Mouse (Mus musculus) spleen, adult 12 weeks (tissue): ENCODE measurements at regions not wholly inside any gene's neighbourhood (a gene's known extent, or its start where the extent isn't known, plus 50 kb on each side); places are given as distances from the start of the nearest gene placed in this dataset.

Experiments
- DNase-seq: peaks from one replicate; pipeline ENCODE4 v3.0.0; 2022; ENCODE audit warnings: low spot score

DNA sequence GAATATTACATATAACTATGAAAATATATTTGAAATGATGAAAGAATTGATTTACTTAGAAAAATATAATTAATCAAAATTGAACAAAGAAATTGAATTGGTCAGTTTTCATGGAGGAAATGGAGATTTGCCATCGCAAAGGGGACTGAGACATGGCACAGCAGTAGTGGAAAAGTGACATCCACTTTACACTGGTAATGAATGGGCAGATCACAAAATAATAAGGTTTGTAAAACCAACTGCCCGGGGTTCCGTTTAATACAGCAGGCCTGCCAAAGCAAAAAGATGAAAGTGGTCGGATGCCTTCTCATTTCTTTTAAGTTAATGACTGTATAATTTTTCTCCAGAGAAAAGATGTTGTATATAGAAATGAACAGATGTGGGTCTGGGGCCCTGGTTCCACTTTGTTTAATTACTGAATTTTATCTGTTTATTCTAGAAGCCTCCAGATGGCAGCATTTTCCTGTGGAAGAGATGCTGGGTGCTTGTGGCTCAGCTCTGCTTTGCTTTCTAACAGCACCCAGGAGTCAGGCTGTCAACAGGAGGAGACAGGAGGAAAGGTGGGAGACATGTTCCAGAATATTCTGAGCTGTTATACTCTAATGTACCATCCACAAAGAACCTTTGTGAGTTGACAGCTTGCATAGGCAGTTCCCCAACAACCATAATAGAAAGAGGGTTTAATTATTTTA is 75.6 kb upstream of the Fbxl17 start:
- no peak for DNase-seq

GRCm38 (mm10) chr17:63582870-63583269 is 83.1 kb upstream of the Fbxl17 start:
- no peak for DNase-seq

- no peak for DNase-seq
These were observed 107.4 kb upstream of the Fbxl17 start for GRCm38 (mm10) chr17:63607021-63607751.

- DNase-seq = no peak
These were observed 122.9 kb upstream of the Fbxl17 start for GRCm38 (mm10) chr17:63622726-63623125.

DNA sequence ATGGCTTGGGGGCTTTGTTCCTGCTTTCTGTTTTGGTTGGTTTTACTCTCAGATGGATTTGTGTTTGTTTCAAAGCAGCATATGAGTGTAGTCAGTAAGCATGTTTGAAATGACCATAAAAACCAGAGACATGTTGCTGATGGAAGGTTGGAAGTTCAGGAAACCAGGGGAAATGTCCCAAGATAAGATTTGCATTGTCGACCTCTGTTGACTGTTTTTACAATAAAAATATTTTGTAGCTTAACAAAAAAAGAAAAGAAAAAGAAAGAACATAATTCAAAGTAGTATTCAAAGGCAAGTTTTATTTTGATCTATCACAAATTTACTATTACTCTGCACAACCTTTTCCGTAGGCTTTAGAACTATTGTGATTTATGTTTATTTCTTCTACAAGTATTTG is 137.8 kb upstream of the Fbxl17 start:
- DNase-seq = no peak

DNA sequence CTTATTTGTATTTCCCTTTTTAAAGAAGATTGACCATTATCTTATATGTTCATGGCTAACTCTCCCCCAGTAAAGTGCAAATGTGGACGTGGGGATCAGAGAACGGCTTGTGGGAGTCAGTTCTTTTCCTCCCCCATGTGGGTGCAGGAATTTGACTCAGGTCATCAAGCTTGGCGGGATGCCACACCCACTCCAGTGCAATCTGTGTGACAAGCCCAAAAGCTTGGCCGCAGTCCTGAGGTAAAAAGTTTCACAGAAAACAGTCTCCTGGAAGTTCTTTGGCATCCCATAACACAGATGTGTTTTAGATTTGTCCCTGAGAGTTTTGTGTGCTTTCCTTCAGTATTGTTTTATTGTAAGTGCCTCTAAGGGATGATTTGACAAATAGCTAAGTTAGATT is 144.6 kb upstream of the Fbxl17 start:
- DNase-seq = no peak

DNA sequence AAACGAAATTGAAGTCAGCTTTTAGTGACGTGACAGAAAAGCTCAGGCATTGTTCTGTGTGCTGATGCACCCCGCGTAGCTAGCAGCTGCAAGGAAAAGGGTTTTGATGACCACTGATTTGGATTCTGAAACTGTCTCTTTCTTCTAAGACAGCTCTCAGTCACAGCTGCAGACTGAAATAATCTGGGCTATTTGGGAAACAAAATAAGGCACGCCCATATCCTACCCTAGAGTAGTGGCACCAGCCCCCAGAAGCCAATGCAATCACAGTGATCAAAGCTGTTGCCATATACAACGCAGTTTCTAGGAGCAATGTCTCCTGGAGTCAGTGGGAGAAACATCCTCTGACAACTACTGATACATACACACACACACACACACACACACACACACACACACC is 157.9 kb upstream of the Fbxl17 start:
- no peak for DNase-seq

- no peak for DNase-seq
These were observed 161.1 kb upstream of the Fbxl17 start for GRCm38 (mm10) chr17:63660841-63661481.

DNA sequence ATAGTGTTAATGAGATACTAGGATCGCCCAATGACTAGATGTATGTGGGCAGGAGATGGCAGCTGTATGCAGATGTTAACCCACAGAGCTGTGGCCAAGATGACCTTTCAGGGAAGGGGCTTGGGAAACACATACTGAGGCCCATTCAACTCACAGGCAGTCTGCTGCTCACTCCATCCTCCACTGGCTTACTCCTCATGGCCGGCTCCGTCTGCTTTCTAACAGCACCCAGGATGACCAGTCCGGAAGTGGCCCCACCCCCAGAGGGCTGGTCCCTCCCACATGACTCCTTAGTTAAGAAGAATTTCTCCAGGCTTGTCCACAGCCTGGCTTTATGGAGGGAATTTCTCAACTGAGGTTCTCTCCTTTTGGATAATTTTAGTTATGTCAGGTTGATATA is 161.8 kb upstream of the Fbxl17 start:
- no peak for DNase-seq

GRCm38 (mm10) chr17:63662251-63662650 is 162.4 kb upstream of the Fbxl17 start:
- no peak for DNase-seq

GRCm38 (mm10) chr17:63676791-63677190 is 177.0 kb upstream of the Fbxl17 start:
- no peak for DNase-seq

DNA sequence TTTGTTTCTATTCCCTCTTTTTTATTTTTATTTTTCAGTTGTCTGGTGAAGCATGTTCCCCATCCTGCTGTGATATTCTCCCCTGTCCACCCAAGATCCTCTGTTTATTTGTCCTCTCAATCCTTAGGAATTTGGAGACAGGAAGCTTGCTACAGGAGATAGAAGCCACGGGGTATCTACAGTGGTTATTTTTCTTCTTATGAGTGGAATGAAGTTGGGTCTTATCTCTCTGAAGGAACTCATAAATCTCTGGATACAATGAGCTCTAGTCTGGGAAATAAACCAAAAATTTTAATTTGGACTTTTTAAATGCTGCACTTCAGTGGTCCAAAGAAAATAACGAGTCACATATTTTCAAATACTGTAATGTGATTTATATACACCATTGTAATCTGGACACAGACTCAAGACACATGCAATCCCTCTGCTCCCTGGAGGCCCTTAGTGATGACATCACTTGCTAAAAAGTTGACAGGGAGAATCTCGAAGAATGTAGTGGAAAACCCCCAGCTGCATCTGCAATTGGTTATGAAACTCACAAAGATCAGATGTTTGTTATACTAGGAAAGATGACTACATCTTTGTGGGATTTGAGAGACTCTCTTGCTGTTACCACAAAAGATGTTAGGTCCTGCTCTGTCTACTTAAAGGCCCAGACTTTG is 178.3 kb upstream of the Fbxl17 start:
- no peak for DNase-seq

GRCm38 (mm10) chr17:63680479-63680878 is 180.7 kb upstream of the Fbxl17 start:
- DNase-seq = no peak

DNA sequence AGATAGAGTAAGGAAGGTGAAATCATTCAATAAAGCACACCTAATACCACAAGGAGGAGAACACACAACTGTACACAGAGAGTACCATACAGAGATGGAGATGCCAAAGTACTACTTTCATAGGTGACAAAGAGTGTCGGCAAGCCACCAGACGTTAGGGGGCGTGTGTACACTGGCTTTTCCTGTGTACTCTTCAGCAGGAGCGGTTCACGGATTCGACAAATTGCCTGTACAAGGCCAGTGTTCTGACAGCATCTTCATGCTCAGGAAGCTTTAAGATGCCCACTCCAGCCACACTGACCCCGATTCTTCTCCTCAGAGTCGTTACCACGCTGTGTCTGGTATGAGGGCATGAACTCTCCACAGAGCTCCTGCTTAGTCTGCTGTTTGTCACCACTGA is 179.5 kb upstream of the Fer start:
- DNase-seq = no peak

DNA sequence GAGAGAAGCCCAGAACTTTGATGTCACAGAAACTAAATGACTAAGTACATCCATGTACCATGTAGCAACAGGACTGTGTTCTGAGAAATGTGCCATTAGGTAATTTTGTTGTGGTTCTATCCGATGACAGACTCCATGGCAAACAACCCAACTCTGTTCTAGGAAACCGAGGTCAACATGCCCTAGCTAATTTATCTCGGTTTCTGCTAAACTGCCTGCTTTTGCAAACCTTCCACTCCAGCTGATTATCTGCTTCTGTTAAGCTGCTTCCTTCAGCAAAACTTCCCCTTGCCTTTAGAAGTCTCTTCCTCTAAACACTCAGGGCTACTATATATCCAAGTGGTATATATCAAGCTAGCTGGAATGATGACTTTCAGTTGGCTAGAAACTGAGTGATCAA is 178.8 kb upstream of the Fer start:
- no peak for DNase-seq

- no peak for DNase-seq
These were observed 176.9 kb upstream of the Fer start for GRCm38 (mm10) chr17:63685956-63686355.

DNA sequence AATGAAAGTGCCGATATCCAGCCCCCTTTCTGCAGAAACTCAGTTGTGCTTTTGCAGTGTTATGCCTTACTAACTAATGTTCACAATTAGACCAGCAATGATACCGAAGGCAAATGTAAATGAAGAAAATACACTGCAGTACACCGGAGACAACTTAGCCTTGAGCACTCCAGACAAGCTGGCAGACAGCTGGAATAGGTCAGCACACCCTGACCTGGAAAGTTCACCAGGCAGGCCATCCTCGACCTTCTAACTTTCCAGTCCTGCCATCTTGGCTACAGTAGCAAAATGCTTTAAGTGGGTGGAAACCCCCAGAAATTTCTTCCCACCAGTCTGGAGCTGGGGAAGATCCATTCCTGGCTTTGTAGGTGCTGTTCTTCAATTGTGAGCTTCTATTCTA is 176.5 kb upstream of the Fer start:
- no peak for DNase-seq

- no peak for DNase-seq
These were observed 173.6 kb upstream of the Fer start for GRCm38 (mm10) chr17:63689291-63689690.

DNA sequence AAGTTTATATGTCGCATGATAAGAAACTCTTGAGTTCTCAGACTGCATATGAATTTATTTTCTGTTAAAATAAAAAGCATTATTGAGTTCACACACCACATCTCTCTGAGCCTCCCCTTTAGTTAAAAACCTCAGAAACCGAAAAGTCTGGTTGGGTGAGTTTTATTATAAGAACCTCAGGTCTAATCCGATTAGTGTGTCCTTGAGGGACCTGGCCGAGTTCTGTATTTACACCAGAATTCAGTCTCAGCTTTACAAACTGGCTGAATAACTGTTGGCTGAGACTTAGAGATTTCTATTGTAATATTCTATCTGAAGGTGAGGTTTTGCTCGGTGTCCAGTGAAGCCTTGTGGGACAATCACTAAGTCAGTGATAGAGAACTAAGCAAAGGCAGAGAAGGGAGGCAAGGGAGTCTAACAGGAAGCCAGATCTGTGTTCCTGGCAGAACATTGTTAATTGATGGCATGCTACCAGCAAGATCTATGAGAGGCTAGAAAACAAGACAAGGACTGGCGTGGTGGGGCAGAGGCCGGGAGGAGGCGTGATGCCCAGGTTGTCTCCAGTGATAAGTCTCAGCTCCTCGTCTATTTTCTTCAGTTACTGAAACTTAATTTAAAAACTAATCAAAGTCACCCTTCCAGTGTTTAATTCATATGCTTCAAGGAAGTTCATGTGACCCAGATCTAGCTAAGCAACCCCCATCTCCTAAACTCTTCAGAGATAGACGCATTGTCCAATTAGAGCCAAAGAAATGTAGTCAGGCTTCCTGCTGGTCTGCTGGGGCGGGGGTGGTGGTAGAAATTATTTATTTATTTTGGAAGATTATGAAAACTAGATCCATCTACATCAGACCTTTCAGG is 171.8 kb upstream of the Fer start:
- no peak for DNase-seq

DNA sequence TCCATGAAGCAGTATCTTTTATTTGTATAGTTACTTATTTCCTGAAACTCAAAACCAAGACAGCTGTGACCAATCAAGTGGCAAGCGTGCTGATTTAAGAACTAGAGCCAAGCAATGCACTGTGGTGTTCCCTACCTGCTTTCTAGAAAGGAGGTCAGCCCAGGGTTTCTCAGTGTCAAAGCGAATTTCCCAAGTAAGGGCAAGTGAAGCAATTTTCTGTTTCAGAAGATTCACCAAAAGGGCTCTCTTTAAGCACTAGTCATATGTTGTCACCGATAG is 171.2 kb upstream of the Fer start:
- DNase-seq = no peak

DNA sequence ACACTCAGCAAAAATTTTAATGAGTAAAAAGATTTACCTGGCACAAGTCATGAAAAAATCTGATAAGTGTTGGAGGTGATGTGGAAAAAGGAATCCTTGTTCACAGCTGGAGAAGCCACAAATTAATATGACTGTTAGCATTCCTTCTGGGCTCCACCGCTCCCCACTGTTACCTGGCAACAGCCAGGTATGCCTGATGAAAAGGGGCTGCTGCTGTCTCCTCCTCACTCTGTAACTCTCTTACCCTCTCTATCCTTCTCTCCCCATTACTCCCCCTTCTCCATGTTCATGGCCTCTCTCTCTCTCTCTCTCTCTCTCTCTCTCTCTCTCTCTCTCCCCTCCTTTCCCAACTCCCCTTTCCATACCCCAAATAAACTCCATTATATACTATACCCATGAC is 169.6 kb upstream of the Fer start:
- DNase-seq = no peak

DNA sequence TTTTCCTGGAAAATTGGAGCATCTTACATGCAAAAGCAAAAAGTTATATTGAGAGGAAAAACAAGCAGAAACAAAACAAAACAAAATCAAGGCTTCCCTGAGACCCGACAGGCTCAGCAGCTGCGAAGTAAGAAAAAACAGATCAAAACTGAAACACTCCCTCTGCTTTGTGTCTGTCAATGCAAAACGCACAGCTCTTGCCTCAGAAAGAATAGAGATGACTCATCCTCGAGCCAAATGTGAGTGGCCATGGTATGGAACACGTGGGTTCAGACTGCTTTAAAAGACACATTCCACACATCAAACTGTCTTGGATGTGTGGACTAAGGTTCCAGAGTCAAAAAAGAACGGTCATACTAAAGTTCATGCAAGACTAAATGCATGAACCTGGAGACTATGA is 163.3 kb upstream of the Fer start:
- DNase-seq = no peak
